17 mouse cellular contexts compared by ENCODE assay signal in genomic region chr6:146269291-146269690, GRCm38 (mm10).
"Had no signal": no experiment of that assay in that cellular context is flagged by ENCODE, and none has a peak within 500 bp of the region (broad histone marks: within the 10 kb centered on the region; RNA-seq: fewer than 3 reads in every experiment).

No protein-coding gene starts in this region.

- H3K36me3 ChIP-seq: limb, embryonic 12.5 days; limb, embryonic 15.5 days; midbrain, embryonic 13.5 days; stomach, embryonic 15.5 days had no signal

- H3K4me3 ChIP-seq: layer of hippocampus, adult 2 months; limb, embryonic 12.5 days; limb, embryonic 15.5 days; midbrain, embryonic 13.5 days; stomach, embryonic 15.5 days had no signal

- H3K4me2 ChIP-seq: limb, embryonic 12.5 days; limb, embryonic 15.5 days; liver, embryonic 11.5 days; lung, embryonic 14.5 days; midbrain, embryonic 13.5 days; stomach, embryonic 15.5 days had no signal

- ATAC-seq: intestine, postnatal 0 days; liver, postnatal 0 days; lung, postnatal 0 days; midbrain, embryonic 13.5 days had no signal

- H3K27ac ChIP-seq: kidney, postnatal 0 days; limb, embryonic 12.5 days; liver, embryonic 14.5 days; macrophage; midbrain, embryonic 13.5 days had no signal

- H3K9me3 ChIP-seq: limb, embryonic 12.5 days; limb, embryonic 15.5 days; midbrain, embryonic 13.5 days; stomach, embryonic 15.5 days had no signal

- H3K9ac ChIP-seq: limb, embryonic 12.5 days; limb, embryonic 15.5 days; liver, embryonic 14.5 days; liver, postnatal 0 days; lung, embryonic 14.5 days; midbrain, embryonic 13.5 days; stomach, embryonic 15.5 days had no signal

- DNase-seq: kidney, adult 2 months; layer of hippocampus, adult 9-11 months; liver, postnatal 0 days; lung, embryonic 14.5 days; thymus, adult 18-20 months; thymus, postnatal 36 days had no signal

- H3K27me3 ChIP-seq: limb, embryonic 12.5 days; limb, embryonic 15.5 days; midbrain, embryonic 13.5 days; stomach, embryonic 15.5 days had no signal
